Mouse (Mus musculus): ENCODE data around the gene Olfr486.

DNA sequence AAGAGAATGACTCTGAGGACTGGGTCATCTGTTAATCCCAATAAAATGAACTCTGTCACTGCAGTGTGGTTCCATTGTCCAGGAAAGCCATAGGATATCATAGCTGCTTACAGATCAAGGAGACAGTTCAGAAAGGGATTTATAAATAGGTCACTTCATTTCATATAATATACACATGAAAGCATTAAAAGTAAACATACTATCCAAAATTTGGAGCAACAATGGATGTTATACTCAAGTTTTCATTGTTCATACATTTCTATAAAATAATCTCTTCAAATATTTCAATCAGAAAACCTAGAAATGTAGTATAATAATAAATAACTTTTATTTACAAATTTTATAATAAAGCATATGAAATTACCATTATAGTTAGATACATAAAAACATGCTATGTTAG, 12.8 kb downstream of the Olfr486 start, which contains the start of gene Olfr485:
- TF ChIP-seq ZNF384 (IDR thresholded peaks at IDR 0.05; ENCODE audit: low read depth, low read length): no peak
- no peak for TF ChIP-seq EP300 (IDR thresholded peaks at IDR 0.05; ENCODE audit: low read length)
- TF ChIP-seq CHD1 (IDR thresholded peaks at IDR 0.05; ENCODE audit: low read depth, low read length): no peak

All from CH12.LX (cell line).